Mouse (Mus musculus): Measurements from ENCODE around the gene Map2k5.

Map2k5 gene

GRCm38 (mm10) chr9:63377270-63378142 is at the start of gene Map2k5:
TSS of gene Map2k5 (minus strand) at chr9:63377902.
- DNase-seq = peak; percentile 94

GRCm38 (mm10) chr9:63421096-63421736 is 43.5 kb upstream of the Map2k5 start:
- no peak for DNase-seq

DNA sequence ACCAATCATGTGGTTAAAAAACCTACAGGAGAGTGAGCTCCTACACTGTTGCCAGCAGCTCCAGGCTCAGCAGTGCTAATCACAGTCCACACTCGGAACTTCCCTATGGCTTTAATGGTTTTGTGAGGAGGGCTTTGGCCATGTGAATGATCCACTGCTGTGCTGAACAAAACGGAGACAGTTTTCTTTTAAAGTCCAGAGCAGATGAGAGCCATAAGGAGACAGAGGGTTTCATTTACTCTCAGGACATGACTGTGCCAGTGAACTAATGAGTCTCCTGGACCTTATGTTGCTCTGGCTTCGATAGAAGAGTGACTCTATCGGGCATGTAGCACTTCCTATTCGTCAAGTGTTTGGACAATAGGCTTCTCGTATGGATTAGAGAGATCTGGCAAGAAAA is 42.7 kb upstream of the Map2k5 start:
- DNase-seq = no peak

GRCm38 (mm10) chr9:63400176-63400575 is 22.5 kb upstream of the Map2k5 start:
- no peak for DNase-seq

- DNase-seq = no peak
These were observed 21.7 kb upstream of the Map2k5 start for GRCm38 (mm10) chr9:63399463-63399815.

- DNase-seq = peak; percentile 98
These were observed 21.1 kb upstream of the Map2k5 start, which contains the start of gene 2300009A05Rik for GRCm38 (mm10) chr9:63398611-63399462. TSS of gene 2300009A05Rik (minus strand) at chr9:63399246.

DNA sequence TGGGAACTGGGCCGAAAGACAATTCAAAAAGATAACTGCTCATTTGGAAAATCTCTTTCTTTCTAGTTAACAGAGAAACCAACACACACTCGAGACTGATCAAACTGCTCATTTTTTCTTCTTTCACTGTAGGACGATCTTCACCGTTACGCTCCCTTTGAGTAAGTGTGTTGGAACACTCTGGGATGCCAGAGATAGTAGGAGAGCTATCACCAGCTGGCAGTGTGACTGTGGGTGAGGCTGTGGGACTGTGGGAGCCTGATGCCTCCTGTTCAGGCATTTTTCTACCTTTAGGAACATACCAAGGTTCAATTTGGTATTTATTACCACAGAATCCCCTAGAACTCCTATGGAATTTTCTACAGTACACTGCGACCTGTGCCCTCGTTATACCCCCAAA is 17.9 kb upstream of the Map2k5 start:
- DNase-seq = no peak

DNA sequence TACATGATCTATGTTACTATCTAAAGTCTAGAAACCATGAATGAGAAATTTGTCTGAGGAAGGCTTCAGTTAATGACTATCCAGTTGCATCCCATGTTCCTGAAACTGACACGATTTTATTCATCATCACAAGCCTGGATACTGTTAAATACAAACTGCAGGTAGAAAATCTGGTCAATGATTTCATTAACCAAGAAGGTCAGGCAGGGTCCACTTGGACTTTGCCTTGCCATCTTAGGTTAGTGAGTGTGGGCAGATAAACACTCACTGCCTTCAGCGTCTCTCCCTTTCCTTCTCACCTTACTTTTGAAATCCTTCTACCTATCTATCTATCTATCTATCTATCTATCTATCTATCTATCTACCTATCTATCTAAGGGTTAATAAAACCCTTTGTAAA is 13.6 kb upstream of the Map2k5 start:
- DNase-seq = no peak

- DNase-seq = no peak
These were observed 5.1 kb upstream of the Map2k5 start for GRCm38 (mm10) chr9:63382761-63383160.

DNA sequence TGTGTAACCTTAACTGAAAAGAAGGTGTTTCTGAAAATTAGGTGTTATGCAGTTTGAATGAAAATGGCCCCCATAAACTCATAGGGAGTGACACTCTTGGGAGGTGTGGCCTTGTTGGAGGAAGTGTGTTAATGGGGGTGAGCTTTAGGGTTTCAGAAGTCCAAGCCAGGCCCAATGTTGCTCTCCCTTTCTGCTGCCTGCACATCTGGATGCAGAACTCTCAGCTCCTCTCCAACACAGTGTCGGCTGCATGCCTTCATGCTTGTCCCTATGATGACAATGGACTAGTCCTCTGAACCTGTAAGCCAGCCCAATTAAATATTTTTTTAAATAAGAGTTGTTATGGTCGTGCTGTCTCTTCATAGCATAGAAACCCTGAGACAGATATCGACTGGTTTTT is 2.6 kb upstream of the Map2k5 start:
- DNase-seq = no peak

- no peak for DNase-seq
These were observed 472 bp upstream of the Map2k5 start for GRCm38 (mm10) chr9:63378174-63378573.

GRCm38 (mm10) chr9:63373315-63373714 is 4.4 kb downstream of the Map2k5 start:
- no peak for DNase-seq

GRCm38 (mm10) chr9:63372541-63372940 is 5.2 kb downstream of the Map2k5 start:
- DNase-seq = no peak

- no peak for DNase-seq
These were observed 17.3 kb downstream of the Map2k5 start for GRCm38 (mm10) chr9:63360410-63360809.

- DNase-seq = no peak
These were observed 18.7 kb downstream of the Map2k5 start for GRCm38 (mm10) chr9:63359016-63359415.

- no peak for DNase-seq
These were observed 21.0 kb downstream of the Map2k5 start for GRCm38 (mm10) chr9:63356721-63357120.

DNA sequence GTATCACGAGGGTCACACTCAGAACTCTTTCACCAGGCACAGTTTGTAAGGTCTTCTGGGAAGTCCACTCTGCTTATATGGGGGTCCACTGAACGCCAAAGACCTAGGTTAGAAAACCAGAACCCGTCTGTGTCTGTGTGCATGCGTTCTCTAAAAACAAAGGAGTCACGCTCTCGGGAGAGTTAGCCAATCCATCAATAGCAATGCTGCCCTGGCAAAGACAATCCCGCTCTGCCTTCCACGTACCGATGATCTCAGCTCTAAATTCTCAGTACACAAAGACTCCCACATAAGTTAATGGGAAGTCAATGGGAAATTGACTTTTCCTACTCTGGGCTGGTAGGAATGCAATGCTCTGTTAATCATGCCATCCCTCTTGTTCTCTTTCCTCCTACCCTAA is 21.4 kb downstream of the Map2k5 start:
- no peak for DNase-seq

GRCm38 (mm10) chr9:63354168-63354567 is 23.5 kb downstream of the Map2k5 start:
- DNase-seq = no peak

- DNase-seq = no peak
These were observed 27.7 kb downstream of the Map2k5 start for GRCm38 (mm10) chr9:63350030-63350429.

DNA sequence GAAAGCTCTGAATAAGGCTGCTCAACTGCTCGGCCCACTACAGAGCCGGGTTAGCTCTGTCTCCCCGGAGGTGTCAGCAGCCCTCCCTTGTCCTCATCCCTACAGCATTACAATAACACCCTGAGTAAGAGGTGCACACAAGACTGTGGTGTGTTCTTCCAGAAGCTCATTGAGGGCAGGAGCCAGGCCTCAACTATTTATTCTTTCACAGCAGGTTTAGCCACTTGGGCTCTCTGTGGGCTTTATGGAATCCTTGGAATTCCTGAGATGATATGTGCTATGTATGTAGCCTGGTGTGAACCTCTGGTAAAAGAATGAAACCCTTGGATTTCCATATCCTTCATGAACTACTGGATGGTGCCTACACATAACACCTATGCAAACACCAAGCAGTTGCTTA is 28.5 kb downstream of the Map2k5 start:
- DNase-seq = no peak

DNA sequence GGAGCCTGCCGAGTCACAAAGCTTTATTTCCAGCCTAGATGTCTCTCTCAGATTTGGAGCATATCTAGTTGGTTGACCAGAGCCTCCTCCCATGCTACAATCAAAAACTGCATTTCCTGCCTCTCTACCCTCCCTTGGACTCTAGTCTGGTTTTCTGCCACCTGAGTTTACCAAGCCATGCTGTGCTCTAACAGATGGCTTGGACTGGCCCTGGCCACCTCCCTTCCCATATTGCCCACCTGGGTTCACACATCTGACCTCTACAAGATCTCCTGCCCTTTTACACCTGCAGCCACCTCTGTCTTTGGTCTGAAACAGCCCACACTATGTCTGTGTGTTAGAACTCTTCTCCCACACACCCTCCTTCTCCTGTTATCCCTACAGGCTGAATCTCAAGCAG is 29.6 kb downstream of the Map2k5 start:
- no peak for DNase-seq

DNA sequence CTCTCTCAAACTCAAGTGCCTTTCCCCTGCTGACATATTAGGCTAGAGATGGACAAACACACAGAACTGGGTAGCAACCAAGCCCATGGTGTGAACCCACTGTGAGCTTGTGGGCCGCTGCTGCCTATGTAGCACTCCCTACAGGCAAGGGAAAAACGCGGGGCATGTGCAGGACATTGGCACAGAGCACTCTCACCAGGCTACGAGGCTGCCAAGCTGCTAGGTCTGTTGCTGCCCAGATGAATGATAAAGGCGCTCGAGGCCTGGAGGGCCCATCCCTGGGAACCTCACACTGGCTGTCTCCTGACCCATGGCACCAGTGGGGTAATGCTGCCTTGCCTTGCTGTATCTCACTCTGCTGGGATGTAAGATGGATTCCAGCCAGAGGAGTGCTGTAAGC is 31.7 kb downstream of the Map2k5 start:
- no peak for DNase-seq

DNA sequence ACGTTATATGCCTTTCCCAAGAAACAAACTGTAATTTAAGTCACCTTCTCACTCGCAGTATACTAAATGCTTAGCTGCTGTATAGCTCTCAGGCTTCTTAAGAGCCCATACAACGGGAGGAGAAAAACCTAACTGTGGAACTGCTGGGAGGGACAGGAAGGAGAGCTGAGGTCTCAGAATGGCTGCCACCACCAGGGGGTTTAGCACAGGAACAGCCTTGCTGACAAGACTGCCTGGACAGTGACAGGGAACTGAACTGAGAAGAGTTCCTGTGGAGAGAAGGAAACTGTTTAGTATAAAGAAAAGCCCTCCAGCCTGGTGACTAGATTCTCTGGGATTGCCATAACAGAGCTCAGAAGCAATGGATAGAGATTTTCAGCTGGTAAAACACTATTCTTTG is 35.9 kb downstream of the Map2k5 start:
- peak; percentile 16 for DNase-seq
